Mouse (Mus musculus) T-helper 1 cell (primary cell): Measurements from ENCODE around the gene Tanc1.

Source experiments
- in situ Hi-C: fragments of 300-600 bp; cut with MboI, MseI; formaldehyde crosslinking; loops from one replicate; pipeline ENCODE4 v1.15.1; 2025; ENCODE audit warnings: high pct_unique_total_duplicates

The Tanc1 gene

DNA sequence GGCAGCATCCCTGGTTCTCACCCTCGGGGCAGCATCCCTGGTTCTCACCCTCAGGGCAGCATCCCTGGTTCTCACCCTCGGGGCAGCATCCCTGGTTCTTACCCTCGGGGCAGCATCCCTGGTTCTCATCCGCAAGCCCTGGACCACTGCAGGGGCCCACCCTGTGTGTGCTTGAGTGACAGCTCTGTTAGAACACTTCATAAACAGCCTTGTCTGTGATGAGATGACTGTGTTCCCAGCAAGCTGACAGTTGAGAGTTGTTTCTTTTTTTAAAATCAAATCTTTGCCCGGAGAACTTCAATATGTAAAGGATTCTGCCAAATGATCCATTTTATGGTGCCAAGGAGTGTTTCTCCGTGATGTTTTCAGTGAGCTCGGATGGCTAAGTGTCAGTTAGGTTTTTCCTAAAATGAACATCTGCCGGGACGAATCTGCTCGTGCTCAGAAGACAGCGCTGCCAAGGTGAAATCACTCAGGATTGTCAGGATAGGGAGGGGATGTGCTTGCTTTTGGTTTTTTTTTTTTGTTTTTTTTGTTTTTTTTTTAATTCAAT is 216.3 kb downstream of the Tanc1 start:
- in situ Hi-C loops = no loop called here

DNA sequence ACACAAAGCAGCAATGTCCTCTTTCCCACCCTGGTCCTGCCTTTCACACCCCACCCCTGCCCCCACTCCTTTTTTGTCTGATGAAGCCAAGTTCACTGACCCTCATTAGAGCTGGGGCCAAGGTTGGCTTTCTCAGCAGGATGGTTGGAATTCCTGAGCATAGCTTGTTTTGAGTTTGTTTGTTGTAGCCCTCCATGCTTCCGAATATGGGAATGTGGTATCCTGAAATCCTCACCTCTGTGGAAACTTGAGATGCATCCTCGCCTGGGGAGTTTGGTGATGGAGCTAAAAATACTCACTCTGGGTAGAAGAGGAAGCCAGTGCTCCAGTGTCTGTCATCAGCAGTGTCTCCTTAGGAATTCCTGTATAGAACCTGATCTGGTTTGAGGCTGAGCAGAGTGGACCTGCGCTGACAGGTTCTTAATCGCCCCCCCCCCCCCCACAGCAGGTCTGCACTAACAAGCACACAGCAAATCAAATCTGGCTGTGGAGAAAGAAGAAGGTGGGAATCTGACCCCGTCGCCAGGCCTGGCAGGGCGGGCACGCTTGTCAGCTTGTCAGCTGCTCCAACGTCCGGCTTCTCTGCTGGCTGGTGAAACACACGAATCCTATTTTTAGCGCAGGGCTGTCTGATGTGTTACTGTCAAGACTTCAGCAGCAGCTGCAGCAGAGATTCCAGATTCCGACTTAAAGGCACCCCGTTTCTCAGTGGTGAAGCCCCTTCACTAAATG is 217.1 kb downstream of the Tanc1 start:
- in situ Hi-C loops = no loop called here

DNA sequence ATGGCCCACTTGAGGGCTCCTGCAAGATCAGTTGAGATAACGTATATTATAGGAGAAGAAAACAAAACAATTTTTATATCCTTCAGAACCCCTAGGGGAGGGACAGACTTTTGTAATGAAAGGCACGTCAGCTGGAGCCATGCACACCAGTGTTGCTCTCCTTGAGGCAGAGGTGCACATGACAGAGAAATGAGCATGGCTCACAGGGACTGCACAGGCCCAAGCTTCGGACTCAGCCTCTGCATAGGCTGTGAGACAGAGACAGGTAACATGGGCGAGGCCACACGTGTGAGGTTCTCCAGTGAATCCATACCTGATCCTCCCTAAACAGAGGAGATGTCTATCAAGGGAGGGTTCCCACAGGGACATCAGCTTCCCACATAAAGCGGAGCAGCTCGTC is 217.9 kb downstream of the Tanc1 start:
- in situ Hi-C loops = no loop called here

DNA sequence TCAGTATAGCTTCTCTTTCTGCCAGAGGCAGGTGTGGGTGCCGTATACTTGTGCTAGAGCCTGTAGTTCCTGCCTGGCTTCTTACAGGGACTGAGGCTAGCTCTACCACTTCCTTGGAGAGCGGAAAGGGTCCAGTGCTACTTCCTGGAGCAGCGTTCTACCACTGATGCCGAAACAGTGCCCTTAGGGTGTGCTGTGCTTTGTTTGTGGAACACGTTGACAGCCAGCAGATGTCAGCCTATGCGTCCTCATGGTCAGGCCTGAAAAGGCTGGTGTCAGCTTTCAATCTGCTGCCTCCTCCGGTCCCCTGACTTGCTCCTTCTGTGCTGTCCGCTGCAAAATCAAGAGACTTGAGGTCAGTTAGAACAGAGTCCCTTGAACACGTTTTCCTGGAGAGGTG is 218.3 kb downstream of the Tanc1 start:
- in situ Hi-C loops = no loop called here

DNA sequence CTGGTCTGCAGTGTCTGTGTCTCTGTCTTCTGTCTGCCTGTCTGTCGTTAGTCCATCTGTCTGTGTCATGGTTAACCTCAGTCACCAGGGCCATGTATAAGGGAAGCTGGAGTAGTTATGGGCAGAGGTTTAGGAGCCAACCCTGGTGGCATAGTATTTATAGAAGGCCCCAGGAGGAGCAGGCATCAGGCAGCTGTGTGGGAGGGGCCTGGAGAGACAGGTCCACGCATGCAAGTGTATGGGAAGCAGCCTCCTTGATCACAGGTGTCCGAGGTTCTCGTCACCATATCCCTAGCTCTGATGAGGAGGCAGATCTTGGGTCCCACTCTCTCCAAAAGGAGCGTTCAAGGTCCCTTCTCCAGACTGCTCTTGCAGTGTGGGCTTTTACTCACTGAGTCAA is 219.1 kb downstream of the Tanc1 start:
- in situ Hi-C loops = no loop called here

DNA sequence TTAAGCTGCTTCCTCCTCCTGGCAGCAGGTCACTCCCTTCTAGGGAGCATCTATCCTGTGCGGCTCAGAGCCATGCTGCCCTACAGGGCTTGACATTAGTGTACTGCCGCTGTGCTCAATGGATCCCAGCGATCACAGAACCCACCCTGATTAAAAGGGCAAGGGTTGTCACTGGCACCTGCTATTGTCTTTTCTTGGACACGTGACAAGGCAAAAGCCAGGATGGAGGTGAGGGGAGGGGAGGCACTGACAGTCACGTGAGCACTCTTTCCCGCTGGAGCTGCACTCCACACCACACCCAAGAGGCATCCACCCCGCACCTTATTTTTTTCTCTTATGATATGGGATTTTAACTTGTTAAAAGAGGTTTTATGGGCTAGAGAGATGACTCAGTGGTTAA is 220.0 kb downstream of the Tanc1 start:
- in situ Hi-C loops = no loop called here

DNA sequence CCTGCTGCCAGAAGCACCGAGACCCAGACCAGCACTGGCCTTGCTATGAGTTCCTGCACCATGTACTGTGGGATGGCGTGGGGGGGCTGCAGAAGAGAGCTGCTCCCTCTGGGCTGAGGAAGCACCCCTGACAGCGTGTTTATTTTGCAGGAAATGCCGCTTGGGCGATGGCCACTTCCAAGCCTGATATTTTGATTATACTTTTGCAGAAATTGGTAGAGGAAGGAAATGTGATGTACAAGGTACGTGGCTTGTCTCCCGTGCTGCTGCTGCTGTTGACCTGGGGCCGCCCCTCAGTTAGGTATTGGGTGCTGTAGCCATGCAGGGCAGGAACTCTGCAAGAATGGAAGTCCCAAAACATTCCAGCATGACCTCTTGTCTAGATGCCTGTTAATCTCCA is 227.0 kb downstream of the Tanc1 start:
- in situ Hi-C loops = no loop called here

DNA sequence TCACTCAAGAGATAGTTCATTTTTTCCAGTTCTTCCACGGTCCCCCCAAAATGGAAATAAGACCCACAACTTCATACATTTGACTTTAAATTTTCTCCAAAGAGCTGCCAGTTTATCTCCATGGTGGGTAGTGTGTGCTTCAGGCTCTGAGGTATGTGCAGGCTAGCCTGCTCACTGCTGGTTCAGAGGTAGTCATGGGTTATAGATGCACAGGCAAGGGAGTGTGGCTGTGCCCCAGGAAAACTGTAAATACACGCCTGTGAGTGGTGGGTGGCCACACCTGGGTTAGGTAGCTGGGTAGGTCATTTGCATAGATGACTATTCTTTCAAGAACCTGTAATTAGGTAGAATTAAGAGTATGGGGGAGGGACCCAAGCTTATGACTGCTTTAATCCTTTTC is 227.9 kb downstream of the Tanc1 start:
- in situ Hi-C loops = no loop called here

DNA sequence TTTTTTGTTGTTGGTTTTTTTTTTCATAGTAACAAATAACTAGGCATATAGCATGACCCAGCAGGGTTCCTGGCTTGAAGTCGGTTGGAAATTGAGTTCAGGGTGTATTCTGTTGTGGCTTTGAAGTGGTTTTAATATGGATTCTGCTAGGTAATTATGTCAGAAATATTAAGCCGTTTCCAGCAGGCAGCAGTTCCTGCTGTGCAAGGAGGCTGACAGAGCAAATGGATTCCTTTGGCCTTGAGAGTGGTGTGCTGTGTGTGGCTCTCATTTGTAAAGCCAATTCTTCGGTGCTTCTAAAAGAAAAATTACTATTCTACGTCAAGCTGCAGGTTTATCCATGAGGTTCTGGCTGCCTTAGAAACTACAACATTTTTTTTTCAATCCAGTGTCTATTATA is 228.3 kb downstream of the Tanc1 start:
- in situ Hi-C loops = no loop called here

DNA sequence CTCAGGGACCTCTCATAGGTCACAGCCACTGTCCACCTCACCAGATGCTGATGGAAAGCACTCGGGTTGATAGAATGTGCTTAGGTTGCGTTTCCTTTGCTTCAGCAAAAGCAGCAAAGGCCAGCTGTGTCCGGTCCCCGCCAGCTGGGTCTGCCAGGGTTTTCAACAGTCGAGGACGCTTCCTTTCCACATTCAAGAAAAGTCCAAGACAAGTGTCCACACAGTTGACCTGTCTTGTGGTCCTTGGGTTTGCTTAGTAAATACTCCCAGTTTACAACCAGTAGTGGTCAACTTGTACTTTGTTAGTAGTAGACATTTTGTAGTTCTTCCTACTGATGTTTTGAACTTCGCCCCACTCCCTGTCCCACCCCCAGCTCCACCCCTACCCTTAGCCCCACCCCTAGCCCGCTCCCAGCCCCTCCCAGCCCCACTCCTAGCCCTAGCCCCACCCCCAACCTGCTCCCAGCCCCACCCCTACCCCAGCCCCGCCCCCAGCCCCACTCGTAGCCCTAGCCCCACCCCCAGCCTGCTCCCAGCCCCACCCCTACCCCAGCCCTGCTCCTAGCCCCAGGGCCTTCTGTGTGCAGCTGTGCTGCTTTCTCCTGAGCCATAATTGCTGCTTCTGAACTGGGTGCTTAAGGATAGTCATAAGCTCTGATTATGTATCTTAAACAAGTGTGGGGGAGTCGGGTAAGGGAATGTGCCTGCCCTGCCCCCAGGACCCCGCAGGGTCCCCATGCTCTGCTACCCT is 229.5 kb downstream of the Tanc1 start:
- in situ Hi-C loops = no loop called here

DNA sequence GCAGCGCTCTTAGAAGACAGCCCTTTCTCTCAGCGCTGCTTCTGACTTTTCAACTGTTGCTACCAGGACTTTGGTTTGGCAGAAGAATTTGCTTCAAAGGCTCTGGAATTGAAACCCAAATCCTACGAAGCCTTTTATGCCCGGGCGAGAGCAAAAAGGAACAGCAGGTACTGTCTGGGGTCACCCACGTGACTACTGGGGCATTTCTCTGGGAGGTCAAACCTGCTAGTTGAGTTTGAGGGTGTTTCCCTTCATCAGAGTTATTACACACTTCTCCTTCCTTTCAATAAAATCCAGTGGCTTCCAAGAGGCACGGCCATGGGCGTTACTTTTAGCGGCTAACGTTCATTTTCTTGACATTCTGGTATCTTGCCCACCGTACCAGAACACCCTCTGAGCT is 230.1 kb downstream of the Tanc1 start:
- in situ Hi-C loops = no loop called here

DNA sequence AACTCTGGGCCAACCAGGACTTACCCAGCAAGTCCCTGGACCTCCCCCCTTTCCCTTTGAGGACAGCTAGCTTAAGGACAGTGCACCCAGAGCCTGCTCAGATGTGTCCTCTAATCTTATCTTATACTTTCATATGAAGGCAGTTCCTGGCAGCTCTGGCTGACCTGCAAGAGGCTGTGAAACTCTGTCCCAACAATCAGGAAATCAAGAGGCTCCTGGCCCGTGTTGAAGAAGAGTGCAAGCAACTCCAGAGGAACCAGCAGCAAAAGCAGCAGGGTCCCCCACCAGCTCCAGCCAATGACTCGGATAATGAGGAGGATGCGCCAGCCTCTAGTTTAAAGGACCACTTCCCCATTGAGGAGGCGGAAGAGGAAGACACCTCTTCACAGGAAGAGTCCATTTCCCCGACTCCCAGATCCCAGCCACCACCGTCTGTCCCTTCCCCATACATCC is 230.7 kb downstream of the Tanc1 start:
- in situ Hi-C loops = no loop called here

DNA sequence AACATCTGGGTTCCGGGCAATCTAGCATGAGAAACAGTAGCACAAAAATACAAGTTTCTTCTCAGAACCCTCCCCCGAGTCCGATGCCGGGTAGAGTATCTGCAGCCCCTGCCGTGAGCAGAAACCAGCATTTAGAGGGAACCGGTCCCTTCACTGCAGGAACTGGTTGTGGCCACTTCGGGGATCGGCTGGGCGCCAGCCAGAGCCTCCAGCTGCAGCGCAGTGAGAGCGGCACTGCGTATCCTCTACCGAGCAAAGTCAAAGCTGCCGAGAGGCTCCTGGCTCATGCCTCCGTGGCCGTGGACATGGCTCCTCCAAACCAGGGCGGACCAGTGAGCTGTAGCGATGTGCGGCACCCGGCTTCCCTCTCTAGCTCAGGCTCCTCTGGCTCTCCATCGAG is 231.3 kb downstream of the Tanc1 start:
- in situ Hi-C loops = no loop called here

DNA sequence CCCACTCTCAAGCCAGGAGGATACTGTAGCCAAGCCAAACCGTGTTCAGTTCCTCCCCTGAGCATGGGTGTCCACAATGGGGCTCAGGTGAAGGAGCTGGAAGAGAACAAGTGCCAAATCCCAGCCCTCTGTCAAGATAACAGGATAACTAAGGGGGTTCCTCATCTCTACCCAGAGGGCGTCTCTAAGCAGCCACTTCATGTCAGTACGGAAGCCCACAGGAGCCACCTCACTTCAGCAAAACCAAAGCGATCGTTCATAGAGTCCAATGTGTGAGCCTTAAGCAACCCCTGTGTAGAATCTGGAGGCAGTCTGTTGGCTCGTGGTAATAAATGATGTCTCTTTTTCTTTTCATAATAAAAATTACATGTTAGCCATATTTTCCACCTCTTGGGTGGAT is 232.0 kb downstream of the Tanc1 start:
- in situ Hi-C loops = no loop called here

DNA sequence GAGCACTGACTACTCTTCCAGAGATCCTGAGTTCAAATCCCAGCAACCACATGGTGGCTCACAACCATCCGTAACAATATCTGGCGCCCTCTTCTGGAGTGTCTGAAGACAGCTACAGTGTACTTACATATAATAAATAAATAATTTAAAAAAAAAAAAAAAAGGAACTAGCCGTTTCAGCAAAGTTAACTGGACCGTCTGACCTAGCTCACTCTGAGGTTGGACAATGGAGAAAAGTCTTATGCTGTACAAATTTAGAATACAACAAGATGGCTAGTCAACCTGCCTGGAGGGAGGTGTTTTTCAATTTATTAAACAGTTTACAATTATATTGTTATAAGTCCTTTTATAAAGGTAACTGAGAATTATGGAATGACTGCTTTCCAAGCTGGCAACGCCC is 240.0 kb downstream of the Tanc1 start:
- in situ Hi-C loops = loop anchor here (10.0 kb wide), 1 partner anchor 307 kb away; no protein-coding TSS in a partner anchor

DNA sequence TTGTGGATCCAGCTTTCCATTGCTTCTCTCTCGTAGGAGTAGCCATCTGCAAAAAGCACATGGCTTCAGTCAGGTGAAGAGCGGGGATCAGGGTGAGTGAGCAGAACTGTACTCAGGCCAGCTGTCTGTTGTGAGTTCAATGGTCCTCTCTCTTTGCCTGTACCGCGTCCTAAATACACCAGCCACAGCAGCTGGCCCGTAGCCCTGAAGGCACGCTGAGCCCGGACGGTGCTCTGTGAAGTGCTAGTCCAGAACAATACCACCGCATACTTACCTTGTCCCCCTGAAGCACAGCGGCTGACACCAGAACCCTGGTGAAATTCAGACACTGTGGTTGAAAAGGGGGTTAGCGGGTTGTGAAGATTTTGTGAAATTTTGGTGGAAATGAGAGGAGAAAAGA is 241.1 kb downstream of the Tanc1 start:
- in situ Hi-C loops = loop anchor here (10.0 kb wide), 1 partner anchor 308 kb away; no protein-coding TSS in a partner anchor

DNA sequence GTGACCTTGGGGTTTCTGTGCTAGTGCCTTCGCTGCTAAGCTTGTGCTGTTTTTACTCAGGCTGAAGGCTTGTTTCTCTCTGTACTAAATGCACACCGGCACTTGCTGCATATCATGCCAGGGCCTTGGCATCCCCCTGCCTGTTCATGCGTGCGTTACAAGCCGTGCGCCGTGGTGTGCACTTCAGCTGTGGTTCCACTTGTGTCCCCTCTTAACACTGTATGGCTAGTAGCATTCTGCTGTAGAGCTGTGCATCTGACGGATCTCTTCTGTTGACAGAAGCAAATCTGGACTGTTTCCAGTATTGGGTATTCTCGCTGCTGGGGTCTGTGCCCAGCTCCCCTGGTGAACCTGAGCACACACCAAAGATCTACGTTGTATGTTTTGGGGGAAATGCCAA is 241.7 kb downstream of the Tanc1 start:
- in situ Hi-C loops = loop anchor here (10.0 kb wide), 1 partner anchor 309 kb away; no protein-coding TSS in a partner anchor

DNA sequence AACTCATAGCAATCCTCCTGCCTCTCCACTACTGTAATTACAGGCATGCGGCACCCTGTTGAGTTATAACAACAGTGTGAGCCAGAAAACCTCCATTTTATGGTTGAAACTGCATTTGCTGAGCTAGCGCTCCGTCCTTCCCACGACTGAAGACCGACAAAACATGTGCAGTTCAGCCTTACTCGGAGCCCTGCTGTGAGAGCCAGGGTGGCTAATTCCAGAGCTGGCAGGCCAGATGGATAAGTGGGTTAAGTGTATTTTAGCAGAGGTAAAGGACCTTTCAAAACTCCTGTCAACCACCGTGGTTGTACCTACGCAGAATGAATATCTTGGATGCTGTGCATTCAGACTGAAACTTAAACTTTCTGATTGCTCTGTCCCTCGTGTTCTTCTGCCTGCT is 242.5 kb downstream of the Tanc1 start:
- in situ Hi-C loops = loop anchor here (10.0 kb wide), 1 partner anchor 310 kb away; no protein-coding TSS in a partner anchor

DNA sequence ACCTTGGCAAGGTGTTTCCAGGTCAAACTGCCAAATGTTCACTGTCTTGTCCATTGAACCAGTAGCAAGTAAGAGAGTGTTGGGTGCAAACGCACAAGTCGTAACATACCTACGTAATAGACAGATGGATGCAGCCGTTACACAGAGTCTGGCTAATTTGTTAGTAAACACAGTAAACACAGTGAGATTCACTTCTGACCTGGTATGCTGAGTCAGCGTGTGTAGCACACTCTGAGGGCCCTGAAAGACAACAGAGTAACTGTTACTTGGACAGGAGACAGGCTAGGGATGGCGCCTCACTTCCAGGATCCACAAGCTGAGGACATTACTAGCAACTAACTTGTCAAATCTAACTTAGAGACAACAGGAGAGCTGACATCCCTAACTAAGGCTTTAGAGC is 250.8 kb downstream of the Tanc1 start:
- in situ Hi-C loops = no loop called here

DNA sequence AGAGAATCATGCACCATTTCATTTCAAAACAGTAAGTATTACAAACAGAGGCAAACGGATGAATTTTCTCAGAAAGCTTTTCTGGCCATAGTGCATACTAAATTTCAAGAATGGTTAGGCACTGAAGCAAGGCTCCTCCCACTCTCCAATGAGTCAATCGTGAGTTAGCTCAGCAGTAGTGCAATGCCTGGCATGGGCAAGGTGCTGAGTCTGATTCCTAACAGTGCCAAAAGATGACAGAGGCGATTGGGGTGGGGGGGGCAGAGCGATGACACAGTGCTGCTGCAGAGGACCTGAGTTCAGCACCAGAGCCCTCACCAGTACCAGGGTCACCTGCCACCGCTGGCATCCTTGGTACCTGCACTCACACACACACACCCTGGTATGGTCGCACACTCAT is 258.7 kb downstream of the Tanc1 start:
- in situ Hi-C loops = no loop called here

DNA sequence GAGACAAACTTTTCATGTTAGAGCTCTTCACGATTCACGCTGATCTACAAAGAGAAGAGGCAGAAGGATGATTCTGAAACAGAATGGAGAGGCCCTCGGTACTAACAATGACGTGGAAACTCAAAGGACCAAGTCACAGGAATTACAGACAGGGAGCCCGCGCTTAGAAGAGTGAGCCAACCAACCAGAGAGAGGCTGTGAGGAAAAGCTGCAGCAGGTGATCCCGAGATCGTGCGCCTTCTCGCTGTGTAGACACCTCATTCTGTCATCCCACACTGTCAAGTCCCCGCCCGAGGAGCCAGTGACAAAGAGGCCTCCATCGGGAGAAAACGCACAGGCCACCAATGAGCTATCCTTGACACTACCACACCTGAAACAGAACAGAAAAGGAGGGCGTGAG is 264.6 kb downstream of the Tanc1 start:
- in situ Hi-C loops = no loop called here

DNA sequence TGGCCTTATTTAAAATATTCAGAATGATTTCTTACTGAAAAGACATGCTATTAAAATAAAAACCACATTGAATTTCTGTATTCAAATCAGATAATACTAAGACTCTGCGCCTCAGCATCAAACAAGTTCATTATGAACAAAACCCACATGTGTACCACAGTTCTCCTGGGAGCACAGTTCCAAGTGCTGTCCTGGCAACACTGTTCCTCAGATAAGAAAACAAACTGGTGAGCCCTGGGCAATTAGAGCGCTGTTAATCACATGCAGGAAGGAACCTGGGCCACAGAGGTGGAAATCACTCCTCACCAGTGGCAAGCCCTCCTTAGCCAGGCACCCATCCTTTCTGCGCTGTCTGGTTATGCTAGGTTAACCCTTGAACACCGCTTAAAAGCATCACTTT is 265.5 kb downstream of the Tanc1 start:
- in situ Hi-C loops = no loop called here

DNA sequence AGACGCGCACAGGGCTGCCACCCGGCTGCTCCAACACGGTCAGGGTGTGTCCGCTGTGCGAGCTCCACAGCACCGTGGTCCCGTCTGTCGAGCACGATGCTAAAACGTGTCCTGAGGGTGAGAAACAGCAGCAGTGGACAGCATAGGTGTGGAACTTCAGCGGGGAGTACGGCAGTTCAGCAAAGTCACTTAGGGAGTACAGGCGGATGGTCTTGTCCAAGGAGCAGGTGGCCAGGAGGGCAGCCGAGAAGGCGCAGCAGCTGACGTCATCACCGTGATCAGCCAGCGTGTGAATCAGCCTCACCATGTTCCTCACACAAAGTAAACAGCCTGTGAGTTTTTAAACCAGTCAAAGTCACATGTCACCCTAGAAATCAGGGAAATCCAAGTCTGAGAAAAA is 266.4 kb downstream of the Tanc1 start:
- in situ Hi-C loops = no loop called here
